Mouse (Mus musculus) 3134 (cell line): ENCODE data around the gene Gm49398.

ENCODE experiments used
- DNase-seq: peaks from one replicate; pipeline ENCODE4 v3.0.0-alpha.2; 2011; ENCODE audit warnings: low spot score; ENCODE audit not compliant: insufficient read length; ENCODE audit errors: extremely low read depth

Gm49398 gene

DNA sequence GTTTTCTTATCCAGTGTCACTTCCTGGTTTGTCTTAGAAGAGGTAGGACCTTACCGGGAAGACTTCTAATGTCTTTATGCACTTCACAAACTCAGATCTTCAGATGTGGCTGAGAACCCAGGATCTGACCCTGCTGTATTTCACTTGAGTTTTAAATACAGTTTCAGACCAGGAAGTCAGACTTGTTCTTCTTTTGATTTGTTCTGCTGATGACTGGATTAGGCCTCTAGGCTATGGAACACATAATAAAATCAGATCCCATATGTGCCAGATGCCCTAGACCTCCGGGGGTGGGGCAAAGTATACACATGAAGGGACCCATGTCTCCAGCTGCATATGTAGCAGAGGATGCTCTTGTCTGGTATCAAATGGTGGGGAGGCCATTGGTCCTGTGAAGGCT is at the start of gene Gm49398:
Gene Gm49398, minus strand, starts transcription at position 101 of the 400 bp plus-strand sequence.
- no peak for DNase-seq

DNA sequence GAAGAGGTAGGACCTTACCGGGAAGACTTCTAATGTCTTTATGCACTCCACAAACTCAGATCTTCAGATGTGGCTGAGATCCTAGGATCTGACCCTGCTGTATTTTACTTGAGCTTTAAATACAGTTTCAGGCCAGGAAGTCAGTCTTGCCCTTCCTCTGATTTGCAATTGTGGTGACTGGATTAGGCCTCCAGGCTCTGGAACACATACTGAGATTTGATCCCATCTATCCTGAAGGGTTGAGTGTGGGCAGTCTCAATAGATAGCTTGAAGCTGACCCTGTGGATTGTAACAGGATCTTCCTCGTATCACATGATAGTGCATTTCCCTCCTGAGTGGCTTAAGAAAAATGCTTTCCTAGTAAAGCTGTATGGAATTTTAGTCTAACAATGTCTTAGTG is 33.4 kb downstream of the Gm49398 start, which contains the start of gene Cts8:
Gene Cts8, minus strand, starts transcription at position 101 of the 400 bp plus-strand sequence.
- DNase-seq, result no peak

DNA sequence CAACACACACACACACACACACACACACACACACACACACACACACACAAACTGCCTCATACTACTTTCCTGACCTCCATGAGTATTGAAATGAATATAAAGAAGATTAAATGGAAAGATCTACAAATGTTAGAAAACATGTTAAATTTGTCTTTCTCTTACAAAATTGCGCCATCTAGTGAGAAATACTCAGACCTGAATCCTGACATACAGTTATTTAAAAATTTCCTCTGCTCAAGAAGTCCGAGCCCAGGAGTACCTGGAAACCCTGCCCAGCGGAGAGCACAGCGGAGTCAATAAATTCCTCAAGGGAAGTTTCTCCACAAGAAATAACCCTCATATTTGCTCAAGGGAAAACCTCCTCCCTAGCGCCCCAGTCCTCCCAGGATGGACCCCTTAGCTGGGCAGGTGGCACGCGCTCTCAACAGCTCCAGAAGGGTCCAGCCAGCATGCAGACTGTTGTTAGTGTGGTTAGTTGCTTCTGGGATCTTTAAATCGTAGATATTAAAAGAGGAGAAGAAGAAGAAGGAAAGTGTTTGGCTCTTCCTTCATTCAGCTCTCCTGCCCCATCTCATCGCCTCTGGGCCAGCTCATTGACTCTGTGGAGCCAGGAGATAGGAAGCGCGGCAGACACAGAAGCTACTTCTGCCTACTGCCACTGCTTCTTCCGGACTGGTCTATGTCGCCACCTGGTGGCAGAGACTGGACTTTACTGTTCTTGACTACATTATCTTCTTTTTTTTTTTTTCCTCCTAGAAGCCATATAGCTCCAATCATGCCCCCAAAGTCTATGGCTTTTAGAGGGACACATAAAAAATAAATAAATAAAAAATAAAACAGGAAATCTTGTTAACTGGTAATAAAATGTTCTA is 47.3 kb downstream of the Gm49398 start:
- DNase-seq, result peak; percentile 14

- DNase-seq, result no peak
These were observed 85.3 kb downstream of the Gm49398 start, which contains the start of gene Cts6 for GRCm38 (mm10) chr13:61203310-61203709. TSS of gene Cts6 (minus strand) at chr13:61203410.
